Mouse (Mus musculus): ENCODE data around the gene Slc44a5. TPM values are rescaled to one million over a fixed set of nuclear protein-coding genes. Genes with fewer than 3 reads are reported as not detected.

Slc44a5 gene
- polyA plus RNA-seq, 1 experiment from 2014 or later = 0.58 TPM

DNA sequence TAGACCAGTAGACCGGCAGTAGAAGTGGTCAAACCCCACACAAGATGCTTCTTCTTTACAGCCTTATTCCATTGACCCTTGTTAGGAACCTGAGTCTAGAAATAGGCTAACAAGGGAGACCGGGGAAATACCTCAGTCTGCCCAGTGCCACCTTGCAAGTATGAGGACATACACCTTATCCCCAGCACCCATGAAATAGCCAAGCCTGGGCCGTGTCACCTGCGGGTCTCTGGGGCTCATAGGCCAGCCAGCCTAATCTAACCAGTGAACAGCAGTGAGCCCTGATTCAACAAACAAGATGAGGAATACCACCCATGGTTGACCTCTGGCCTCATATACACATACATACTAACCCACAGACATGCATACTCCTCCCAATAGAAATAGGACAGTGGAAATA lies 142.2 kb downstream of the Slc44a5 start:
- ATAC-seq (replicated peaks; ENCODE audit: low FRiP score) = no peak
- Histone ChIP-seq H3K36me3 (no peaks in the 10 kb centered on the region), H3K9me3 (replicated peaks) (no peaks in the 10 kb centered on the region), H3K27me3 (no peaks in the 10 kb centered on the region), H3K4me3 (replicated peaks) (no peak overlapping the region), H3K27ac (no peak overlapping the region), H3K9ac (no peak overlapping the region), H3K4me1 (no peaks in the 10 kb centered on the region), H3K4me2 (no peak overlapping the region)
- WGBS = 89% methylated on average over 4 of the region's 4 CpGs

DNA sequence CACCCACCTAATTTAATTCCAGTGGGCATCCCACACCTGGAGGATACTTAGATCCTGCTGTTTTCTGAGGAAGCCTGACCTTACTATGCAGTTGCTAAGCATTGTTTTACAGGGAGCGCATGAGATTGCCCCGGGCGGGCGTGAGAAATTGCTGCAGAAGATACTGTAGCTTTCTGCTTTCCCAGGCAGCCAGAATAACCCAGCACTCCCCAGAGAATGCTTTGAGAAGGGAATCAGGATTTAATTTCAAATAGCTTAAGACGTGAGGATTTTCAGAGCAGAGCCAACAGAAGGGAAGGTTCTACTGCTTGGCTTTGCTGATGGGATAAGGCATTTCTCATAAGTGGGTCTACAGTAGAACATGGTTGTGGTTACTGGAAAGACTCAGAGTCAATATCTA lies 142.8 kb downstream of the Slc44a5 start:
- Histone ChIP-seq H3K27me3 (no peaks in the 10 kb centered on the region), H3K4me3 (replicated peaks) (no peak overlapping the region), H3K36me3 (no peaks in the 10 kb centered on the region), H3K9ac (no peak overlapping the region), H3K9me3 (replicated peaks) (no peaks in the 10 kb centered on the region), H3K4me2 (no peak overlapping the region), H3K27ac (no peak overlapping the region), H3K4me1 (no peaks in the 10 kb centered on the region)
- ATAC-seq (replicated peaks; ENCODE audit: low FRiP score) = no peak
- WGBS = 89% methylated on average over 5 of the region's 5 CpGs

DNA sequence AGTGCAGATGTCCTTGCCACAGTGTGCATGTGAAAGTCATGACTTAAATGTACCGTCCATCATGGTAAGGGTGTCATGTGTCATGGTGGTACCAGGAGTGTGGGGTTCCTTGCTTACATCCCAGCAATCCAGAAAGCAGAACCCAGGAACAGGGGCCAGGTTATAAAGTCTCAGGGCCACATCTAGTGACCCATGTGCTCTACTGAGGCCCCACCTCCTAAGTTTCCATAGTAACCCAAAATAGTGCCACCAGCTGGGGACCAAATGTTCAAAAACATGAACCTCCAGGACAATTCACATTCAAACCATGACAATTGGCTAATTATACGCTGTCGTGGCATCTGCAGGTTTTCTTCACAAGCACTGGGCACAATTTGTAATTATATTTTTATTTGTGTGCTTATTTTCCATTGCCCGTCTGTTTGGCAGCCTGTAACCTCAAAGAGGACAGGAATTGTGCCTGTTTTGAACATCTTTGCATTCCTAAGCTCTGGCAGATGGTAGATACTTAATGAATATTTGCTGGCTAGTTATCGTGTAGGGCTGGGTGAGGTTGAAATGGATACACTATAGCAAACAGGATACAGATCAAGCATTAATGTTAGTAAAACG lies 145.9 kb downstream of the Slc44a5 start:
- H3K4me2 ChIP-seq = no peak overlapping the region
- no peaks in the 10 kb centered on the region for H3K4me1 ChIP-seq
- H3K27ac ChIP-seq = no peak overlapping the region
- H3K9me3 ChIP-seq (replicated peaks) = no peaks in the 10 kb centered on the region
- ATAC-seq (replicated peaks; ENCODE audit: low FRiP score) = no peak
- no peaks in the 10 kb centered on the region for H3K27me3 ChIP-seq
- no peak overlapping the region for H3K4me3 ChIP-seq (replicated peaks)
- H3K9ac ChIP-seq = no peak overlapping the region
- 75% methylated on average over 6 of the region's 6 CpGs for WGBS
- no peaks in the 10 kb centered on the region for H3K36me3 ChIP-seq

DNA sequence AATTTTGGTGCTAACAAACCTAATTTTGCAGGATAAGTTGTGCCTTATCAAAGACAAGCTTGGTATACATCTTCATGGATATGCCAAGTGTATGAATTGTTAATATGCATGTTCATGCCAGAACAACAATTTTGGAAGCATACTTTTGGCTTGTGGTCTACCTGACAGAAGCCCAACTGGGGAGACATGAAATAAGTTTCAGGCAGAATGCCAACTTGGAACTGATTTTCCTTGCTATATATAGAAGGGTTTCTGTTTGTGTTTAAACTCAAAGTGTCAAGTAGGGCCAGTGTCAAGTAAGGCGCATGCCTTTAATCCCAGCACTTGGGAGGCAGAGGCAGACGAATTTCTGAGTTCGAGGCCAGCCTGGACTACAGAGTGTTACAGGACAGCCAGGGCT lies 149.3 kb downstream of the Slc44a5 start:
- no peaks in the 10 kb centered on the region for H3K27me3 ChIP-seq
- 86% methylated on average over 3 of the region's 3 CpGs for WGBS
- H3K4me3 ChIP-seq (replicated peaks) = no peak overlapping the region
- H3K27ac ChIP-seq = no peak overlapping the region
- H3K9ac ChIP-seq = no peak overlapping the region
- no peaks in the 10 kb centered on the region for H3K36me3 ChIP-seq
- H3K4me2 ChIP-seq = no peak overlapping the region
- ATAC-seq (replicated peaks; ENCODE audit: low FRiP score) = no peak
- no peaks in the 10 kb centered on the region for H3K9me3 ChIP-seq (replicated peaks)
- H3K4me1 ChIP-seq = peaks cover 11% of the 10 kb centered on the region

DNA sequence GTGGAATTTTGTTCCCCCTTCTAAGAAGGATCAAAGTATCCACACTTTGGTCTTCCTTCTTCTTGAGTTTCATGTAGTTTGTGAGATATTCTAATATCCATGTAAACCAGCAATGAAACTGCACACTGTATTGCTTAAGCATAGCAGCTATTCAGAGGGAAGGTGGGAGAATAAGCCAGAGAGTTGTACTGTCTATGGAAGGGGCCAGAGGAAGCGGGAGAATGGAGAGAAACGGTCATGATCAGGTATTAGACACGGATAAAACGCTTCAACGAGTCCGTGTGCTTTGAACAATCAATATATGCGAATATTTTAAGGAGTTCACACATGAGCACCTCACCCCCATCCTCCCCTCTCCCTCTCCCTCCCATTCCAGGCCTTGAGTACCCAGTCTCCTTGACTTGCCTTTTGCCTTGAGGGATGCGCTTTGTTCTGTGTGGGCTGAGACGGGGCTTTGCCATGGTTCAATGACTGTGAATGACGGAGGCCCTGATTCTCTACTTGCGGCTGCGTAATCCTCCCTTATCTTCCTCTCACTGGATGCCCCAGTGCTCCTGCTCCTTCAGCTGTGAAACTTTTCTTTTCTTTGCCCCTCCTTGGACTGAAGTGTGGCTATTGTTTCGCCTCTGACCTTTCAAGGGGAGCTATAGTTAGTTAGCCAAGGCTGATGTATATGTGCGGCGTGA lies 151.8 kb downstream of the Slc44a5 start:
- Histone ChIP-seq H3K9me3 (replicated peaks) (no peaks in the 10 kb centered on the region), H3K4me2 (no peak overlapping the region; the same call in 1 of the 2 replicates), H3K27ac (peak overlapping the region; percentile 45), H3K36me3 (no peaks in the 10 kb centered on the region), H3K9ac (no peak overlapping the region), H3K27me3 (no peaks in the 10 kb centered on the region), H3K4me1 (peaks cover 11% of the 10 kb centered on the region), H3K4me3 (replicated peaks) (no peak overlapping the region)
- peak; percentile 94 for ATAC-seq (replicated peaks; ENCODE audit: low FRiP score)
- 39% methylated on average over 15 of the region's 15 CpGs for WGBS

DNA sequence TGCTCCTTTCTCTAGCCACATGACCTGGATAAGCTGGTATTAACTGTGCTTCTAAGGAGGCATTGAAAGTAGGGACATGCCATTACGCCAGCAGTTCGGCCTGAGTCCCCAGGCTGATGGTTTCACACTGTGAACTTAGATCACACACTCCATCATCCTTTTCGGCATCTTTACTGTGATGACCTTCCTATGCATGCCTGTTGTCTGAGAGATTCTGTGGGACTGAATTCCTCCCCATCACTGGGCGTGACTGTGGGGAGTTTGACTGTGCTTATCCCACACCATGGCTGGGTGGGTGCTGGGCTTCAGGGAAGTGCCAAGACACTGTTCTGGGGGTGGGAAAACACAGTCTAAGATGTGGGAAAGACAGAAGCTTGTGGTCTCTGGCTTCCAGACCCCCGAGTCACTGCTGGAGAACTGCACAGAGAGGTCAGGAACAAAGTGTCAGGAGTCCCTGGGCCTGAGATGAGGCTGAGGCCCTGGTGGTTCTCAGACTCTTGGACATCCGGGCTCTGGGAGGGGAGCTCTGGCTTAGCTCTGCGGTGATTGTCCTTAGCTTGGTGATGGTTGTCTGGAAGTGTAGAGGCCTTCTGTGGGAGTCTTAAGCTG lies 152.6 kb downstream of the Slc44a5 start:
- Histone ChIP-seq H3K4me2 (no peak overlapping the region; the same call in 1 of the 2 replicates), H3K4me3 (replicated peaks) (no peak overlapping the region), H3K9me3 (replicated peaks) (no peaks in the 10 kb centered on the region), H3K27me3 (no peaks in the 10 kb centered on the region), H3K36me3 (no peaks in the 10 kb centered on the region), H3K9ac (no peak overlapping the region), H3K27ac (peak overlapping the region; percentile 41), H3K4me1 (peaks cover 11% of the 10 kb centered on the region)
- 55% methylated on average over 7 of the region's 7 CpGs for WGBS
- peak; percentile 54 for ATAC-seq (replicated peaks; ENCODE audit: low FRiP score)

DNA sequence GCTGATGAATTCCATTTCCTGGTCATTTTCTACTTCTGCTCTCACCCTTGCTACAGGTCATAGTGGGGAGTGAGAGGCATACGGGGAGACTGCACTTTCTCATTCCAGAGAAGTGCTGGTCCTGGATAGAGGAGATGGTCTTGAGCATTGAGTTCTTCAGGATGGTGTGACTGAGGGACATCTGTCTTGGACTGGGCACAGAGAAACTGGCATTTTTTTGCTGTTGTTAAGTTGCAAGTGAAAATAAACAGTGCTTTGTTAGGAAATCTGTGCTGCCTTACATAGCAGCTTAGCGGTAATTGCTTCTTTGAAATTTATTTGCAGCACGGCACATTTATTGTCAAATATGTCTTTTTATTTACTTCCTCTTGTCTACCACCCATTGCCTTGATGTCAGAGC lies 154.0 kb downstream of the Slc44a5 start:
- no peaks in the 10 kb centered on the region for H3K36me3 ChIP-seq

DNA sequence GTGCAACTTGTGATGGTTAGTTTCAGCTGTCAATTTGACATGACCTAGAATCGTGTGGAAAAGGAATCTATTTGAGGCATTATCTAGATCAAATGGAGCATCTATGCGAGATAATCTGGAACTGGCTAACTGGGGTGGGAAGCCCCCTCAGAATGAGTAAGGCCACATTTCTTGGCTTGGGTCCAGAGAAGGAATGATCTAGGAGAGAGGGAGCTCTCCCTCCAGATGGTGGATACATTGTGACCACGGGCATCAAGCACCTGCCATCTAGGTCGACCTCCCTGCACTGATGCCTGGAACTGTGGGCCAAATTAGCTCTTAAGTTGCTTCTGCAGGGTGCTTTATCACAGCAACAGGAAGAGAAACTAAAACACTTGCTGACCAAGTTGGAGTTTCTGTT lies 155.8 kb downstream of the Slc44a5 start:
- no peak for ATAC-seq (replicated peaks; ENCODE audit: low FRiP score)
- Histone ChIP-seq H3K4me2 (no peak overlapping the region), H3K27me3 (no peaks in the 10 kb centered on the region), H3K4me1 (peaks cover 11% of the 10 kb centered on the region), H3K27ac (no peak overlapping the region), H3K9me3 (replicated peaks) (no peaks in the 10 kb centered on the region), H3K9ac (no peak overlapping the region), H3K36me3 (no peaks in the 10 kb centered on the region), H3K4me3 (replicated peaks) (no peak overlapping the region)
- 75% methylated on average over 4 of the region's 4 CpGs for WGBS

More for the DNA sequence above, 154.0 kb downstream of the Slc44a5 start:
- Histone ChIP-seq H3K4me2 (no peak overlapping the region), H3K4me1 (peaks cover 11% of the 10 kb centered on the region), H3K4me3 (replicated peaks) (no peak overlapping the region), H3K9ac (no peak overlapping the region), H3K27ac (no peak overlapping the region), H3K9me3 (replicated peaks) (no peaks in the 10 kb centered on the region), H3K27me3 (no peaks in the 10 kb centered on the region)
- ATAC-seq (replicated peaks; ENCODE audit: low FRiP score) = no peak
- 82% methylated on average over 3 of the region's 3 CpGs for WGBS

DNA sequence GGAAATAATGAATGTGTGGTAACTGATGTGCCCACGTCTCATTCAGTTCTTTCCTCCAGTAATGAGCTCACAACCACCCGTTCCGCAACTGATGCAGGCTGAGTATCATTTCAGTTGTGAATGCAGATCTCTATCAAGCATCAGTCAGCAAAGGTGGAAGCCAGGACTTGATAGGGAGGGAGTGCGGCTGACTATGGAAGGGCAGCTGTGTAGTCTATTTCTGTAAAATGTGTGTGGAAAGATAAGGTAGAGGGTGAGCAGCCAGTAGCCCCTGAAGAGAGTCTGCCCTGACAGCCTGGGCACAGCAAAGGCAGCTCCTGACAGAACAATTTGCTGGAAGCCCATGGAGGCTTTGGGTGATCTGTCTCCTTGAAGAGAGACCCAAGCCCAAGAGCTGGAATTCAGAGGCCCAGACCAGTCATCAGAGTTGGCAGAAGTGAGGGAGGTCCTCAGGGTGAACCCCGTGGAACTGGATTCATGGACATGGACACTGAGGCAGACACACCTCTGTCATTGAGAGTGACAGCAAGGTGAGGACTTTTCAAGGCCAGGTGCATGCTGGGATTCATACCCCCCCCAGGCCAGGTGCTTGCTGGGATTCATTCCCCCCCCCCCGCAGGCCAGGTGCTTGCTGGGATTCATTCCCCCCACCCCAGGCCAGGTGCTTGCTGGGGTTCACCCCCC lies 157.3 kb downstream of the Slc44a5 start:
- 90% methylated on average over 6 of the region's 6 CpGs for WGBS
- Histone ChIP-seq H3K36me3 (no peaks in the 10 kb centered on the region), H3K4me3 (replicated peaks) (no peak overlapping the region), H3K4me1 (peaks cover 7% of the 10 kb centered on the region), H3K9me3 (replicated peaks) (no peaks in the 10 kb centered on the region), H3K9ac (no peak overlapping the region), H3K27me3 (no peaks in the 10 kb centered on the region), H3K27ac (no peak overlapping the region), H3K4me2 (no peak overlapping the region)
- no peak for ATAC-seq (replicated peaks; ENCODE audit: low FRiP score)

DNA sequence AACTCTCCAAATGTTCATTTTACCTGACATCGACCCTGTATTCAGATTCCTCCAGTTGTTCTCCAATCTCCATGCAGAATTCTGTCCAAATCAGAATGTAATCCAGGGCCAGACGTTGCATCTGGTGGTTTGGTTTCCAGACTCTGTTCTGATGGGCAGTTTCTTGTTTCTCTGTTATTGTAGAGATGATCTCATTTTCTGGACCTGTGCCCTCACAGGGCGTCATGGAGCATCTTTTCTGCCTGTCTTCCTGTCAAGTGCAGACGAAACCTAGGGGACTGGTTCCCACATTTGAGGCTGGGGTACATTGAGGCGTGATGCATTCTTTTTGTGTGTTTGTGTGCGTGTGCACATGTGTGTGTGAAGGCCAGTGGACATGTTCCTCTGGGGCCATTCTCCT lies 160.8 kb downstream of the Slc44a5 start:
- no peaks in the 10 kb centered on the region for H3K9me3 ChIP-seq (replicated peaks)
- no peaks in the 10 kb centered on the region for H3K4me1 ChIP-seq
- no peak overlapping the region for H3K27ac ChIP-seq
- no peak for ATAC-seq (replicated peaks; ENCODE audit: low FRiP score)
- no peak overlapping the region for H3K9ac ChIP-seq
- no peak overlapping the region for H3K4me3 ChIP-seq (replicated peaks)
- no peaks in the 10 kb centered on the region for H3K27me3 ChIP-seq
- H3K36me3 ChIP-seq = no peaks in the 10 kb centered on the region
- H3K4me2 ChIP-seq = no peak overlapping the region
- WGBS = 69% methylated on average over 6 of the region's 6 CpGs

DNA sequence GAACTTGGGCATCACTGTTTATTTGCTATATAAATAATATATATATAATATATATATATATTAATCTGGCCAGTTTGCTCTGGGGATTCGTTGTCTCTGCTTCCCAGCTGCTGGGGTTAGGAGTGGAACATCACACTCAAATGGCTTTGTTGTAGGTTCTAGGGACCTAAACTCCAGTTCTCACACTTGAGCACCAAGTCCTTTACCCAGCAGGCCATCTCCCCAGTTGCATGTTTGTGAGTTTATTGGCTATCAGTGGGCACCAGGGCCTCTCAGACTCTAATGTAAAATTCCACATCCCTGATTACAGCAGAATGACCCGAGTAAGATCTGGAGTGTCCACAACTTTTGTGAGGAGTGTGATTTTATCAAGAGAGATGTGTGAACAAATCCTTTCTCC lies 161.5 kb downstream of the Slc44a5 start:
- H3K36me3 ChIP-seq = no peaks in the 10 kb centered on the region
- no peak for ATAC-seq (replicated peaks; ENCODE audit: low FRiP score)
- no peaks in the 10 kb centered on the region for H3K4me1 ChIP-seq
- H3K4me3 ChIP-seq (replicated peaks) = no peak overlapping the region
- no peak overlapping the region for H3K9ac ChIP-seq
- 83% methylated on average over 2 of the region's 2 CpGs for WGBS
- no peaks in the 10 kb centered on the region for H3K27me3 ChIP-seq
- no peak overlapping the region for H3K27ac ChIP-seq
- no peak overlapping the region for H3K4me2 ChIP-seq
- H3K9me3 ChIP-seq (replicated peaks) = no peaks in the 10 kb centered on the region

DNA sequence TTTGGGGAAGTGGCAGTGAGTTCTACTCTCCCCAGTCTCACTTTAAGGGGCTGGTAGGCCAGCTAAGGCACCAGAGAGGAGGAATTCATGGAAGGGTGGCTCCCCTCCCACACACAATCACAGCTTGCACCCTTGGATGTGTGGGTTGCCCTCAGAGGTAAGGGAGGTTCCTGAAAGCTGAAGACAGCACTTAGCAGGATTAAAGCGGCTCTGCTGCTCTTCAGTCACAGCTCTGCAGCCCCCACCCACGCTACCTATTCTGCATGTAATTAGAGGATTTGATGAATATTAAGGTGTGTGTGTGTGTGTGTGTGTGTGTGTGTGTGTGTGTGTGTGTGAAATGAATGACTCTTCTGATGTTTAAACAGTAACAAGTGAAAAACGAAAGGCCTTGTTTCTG lies 163.3 kb downstream of the Slc44a5 start:
- Histone ChIP-seq H3K9ac (no peak overlapping the region), H3K9me3 (replicated peaks) (no peaks in the 10 kb centered on the region), H3K4me3 (replicated peaks) (no peak overlapping the region), H3K27ac (no peak overlapping the region), H3K4me2 (no peak overlapping the region), H3K4me1 (no peaks in the 10 kb centered on the region), H3K36me3 (no peaks in the 10 kb centered on the region), H3K27me3 (no peaks in the 10 kb centered on the region)
- WGBS = 67% methylated on average over 3 of the region's 3 CpGs
- ATAC-seq (replicated peaks; ENCODE audit: low FRiP score) = no peak
